Mouse (Mus musculus) mature B cell (primary cell): ENCODE data around the gene Tigar.

ENCODE experiments used
- in situ Hi-C: fragments of 300-500 bp; cut with MboI; formaldehyde crosslinking; loops from 2 replicates; pipeline ENCODE4 v1.14.3; 2019

The Tigar gene

DNA sequence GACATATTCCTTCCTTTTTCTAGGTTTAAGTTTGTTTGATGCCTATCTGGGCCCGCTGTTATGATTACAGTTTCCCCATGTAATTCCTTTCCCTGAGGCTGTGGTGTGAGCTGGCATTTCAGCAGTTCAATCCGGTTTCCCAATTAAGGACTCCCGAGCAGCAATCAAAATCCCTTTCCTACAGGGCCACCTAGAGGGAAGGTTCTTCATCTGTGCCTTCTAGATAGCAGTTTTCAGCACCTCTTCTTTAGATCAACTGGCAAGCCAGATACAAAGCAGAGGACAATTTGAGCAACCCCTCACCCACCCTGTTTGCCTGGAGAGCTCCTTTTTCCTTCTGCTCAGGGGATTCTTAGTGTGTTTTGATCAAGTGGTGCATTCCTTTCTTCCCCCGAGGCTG, 22.6 kb downstream of the Tigar start:
- in situ Hi-C loops: no loop called here

DNA sequence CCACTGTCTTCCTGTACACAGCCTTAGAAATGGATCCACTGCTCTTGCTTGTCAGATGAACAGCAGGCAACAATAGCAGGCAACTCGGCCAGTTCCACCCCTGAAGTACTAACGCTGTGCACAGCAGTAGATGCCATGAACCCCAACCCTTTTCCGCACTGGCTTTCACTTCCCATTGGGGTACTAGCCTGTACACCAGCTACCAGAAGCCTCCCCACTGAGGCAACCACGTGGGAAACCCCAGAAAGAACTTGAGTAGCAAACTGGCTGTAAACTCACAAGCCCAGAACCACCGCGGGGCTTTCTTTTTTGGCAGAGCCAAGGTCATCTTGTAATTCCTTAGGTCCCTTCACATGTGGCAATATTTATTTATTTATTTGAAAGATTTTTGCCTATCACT, 27.5 kb downstream of the Tigar start:
- in situ Hi-C loops: no loop called here

DNA sequence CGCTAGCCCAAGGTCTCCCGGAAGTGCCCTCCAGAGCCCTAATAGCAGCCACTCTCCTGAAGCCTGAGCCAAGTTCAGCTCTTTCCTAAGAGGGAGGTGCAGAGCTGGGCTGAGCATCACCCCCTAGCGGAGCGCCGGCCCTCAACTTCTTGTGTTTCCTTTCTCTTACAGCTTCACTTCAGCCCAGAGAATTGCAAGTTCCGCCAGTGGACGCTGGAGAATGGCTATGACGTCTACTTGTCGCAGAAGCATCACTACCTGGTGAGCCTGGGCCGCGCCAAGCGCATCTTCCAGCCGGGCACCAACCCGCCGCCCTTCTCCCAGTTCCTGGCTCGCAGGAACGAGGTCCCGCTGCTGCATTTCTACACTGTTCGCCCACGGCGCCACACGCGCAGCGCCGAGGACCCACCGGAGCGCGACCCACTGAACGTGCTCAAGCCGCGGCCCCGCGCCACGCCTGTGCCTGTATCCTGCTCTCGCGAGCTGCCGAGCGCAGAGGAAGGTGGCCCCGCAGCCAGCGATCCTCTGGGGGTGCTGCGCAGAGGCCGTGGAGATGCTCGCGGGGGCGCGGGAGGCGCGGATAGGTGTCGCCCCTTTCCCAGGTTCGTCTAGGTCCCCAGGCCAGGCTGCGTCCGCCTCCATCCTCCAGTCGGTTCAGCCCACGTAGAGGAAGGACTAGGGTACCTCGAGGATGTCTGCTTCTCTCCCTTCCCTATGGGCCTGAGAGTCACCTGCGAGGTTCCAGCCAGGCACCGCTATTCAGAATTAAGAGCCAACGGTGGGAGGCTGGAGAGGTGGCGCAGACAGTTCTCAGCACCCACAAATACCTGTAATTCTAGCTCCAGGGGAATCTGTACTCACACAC, 29.3 kb downstream of the Tigar start:
- in situ Hi-C loops: no loop called here

- in situ Hi-C loops: no loop called here
Measured at GRCm38 (mm10) chr6:127072817-127073216, 36.5 kb downstream of the Tigar start, which contains the start of gene Fgf23. TSS of gene Fgf23 (plus strand) at chr6:127072902.

DNA sequence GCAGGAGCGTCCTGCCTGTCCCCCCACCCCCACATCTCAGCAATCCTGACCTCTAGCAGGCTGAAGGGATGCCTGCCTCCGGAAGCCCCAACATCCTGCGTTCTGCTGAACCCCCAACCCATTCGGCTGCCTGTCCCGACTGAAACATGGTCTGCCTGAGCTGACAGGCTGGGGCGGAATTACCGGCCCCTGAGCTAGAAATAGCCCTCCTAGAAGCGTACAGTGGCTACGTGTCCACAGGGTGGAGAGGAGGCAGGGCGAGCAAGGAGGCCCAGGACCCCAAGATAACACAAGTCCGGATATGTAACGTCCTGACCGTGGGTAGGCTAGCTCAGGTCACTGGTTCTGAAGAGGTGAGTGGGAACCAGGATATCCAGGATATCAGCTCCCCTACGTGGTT, 44.5 kb downstream of the Tigar start:
- in situ Hi-C loops: no loop called here

DNA sequence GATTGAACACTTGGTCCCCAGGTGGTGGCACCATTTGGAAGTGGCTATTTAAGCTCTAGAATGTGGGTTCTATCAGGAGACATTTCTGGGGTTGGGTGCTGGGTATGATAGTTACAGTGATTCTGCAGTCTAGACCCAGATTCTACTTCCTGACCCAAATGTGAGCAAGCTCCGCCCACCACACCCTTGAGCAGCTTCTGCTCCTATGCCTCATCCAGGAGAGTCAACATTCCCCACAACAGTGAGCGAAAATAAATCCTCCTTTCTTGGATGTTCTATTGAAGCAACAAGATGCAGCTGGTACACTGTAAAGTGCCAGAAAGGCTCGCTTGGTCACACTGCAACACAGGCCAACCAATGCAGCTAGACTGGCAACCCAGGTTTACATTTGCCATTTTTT, 45.4 kb downstream of the Tigar start:
- in situ Hi-C loops: no loop called here

DNA sequence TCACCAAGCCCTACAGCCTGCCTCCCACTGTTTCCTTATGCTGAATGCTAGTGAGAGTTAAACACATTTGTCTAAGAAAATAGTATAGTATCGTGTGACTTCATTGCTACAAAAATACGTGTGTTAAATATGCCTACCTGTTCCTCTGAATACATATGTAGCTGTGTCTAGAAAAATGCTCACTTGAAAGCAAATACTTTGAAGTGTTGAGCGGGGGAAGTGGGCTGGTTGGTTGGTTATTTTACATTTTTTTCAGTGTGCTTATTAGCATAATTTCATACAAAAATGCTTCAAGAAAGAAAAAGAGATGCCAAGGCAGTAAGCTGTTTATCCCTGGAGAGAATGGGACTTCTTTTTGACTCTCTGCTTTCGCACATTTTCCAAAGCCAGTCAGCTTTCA, 49.4 kb downstream of the Tigar start:
- in situ Hi-C loops: no loop called here

- in situ Hi-C loops: no loop called here
Measured at GRCm38 (mm10) chr6:127056990-127057588, 52.3 kb downstream of the Tigar start.

GRCm38 (mm10) chr6:127050847-127051246, 58.5 kb downstream of the Tigar start:
- in situ Hi-C loops: no loop called here

DNA sequence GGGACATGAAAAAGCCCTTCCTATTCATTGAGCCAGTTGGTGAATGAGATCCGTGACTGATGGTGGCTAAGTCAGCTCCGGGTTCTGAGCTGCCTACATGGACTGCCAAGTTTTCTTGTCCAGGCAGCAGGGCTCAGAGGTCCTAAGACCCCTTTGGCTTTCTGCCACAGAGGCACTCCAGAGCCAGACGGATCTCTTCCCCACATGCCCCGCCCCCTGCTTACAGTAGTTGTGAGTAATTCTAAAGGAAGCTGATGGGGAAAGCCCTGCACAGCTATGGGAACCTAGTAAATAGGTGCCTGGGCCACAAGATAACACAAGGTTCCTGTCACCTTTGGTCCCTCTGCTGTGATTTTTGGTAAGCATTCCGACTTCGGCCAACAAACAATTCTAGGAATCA, 64.4 kb downstream of the Tigar start:
- in situ Hi-C loops: no loop called here
